Mouse (Mus musculus): ENCODE measurements around the gene St3gal5.
"Not testable (repeated sequence)": the region's sequence is repeated elsewhere in the genome, so short reads cannot be mapped to it uniquely, and the experiment has no call there.

Gene St3gal5

DNA sequence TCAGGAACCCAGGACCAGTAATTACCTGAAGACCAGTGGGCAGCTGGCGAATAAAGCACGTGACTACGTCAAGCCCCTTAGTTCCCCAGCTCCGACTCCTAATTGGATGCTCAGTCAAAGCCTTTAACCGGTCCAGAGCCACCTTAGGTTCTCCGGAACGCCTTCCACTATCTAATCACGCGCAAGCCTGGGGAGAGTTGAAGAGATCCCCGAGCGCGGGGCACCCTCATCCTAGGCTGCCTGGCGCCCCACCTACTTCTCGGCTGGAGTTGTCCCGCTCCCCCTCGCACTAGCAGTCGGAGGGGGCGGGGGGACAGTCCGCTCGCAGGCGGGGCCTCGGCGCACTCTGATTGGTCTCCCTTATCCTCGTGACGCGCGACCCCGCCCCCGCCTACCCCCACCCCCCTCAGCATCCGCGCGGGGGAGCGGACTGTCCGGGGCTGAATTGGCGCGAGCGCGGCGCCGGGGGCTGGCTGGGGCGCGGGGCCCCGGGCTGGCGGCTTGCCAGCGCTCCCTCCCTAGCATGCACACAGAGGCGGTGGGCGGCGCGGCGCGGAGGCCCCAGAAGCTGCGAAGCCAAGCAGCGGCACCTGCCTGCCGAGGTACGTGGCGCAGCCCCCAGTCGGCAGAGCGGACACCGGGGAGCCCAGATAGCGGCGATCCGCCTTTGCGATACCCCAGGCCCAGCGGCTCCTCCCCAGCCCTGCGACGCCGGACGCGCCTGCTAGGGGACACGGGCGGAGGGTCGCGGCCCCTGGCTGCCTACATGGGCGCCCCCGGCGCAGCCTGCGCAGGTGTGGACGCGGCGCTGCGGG is at the start of gene St3gal5:
St3gal5 (plus strand) TSS at position 412 of the 815 bp plus-strand sequence.
- DNase-seq (ENCODE audit: extremely low spot score, low read depth, low spot score), result no peak

GRCm38 (mm10) chr6:72048643-72049042 is 48.7 kb upstream of the St3gal5 start:
- no peak for DNase-seq (ENCODE audit: extremely low spot score, low read depth, low spot score)

GRCm38 (mm10) chr6:72049941-72050340 is 47.5 kb upstream of the St3gal5 start:
- DNase-seq (ENCODE audit: extremely low spot score, low read depth, low spot score), result no peak

DNA sequence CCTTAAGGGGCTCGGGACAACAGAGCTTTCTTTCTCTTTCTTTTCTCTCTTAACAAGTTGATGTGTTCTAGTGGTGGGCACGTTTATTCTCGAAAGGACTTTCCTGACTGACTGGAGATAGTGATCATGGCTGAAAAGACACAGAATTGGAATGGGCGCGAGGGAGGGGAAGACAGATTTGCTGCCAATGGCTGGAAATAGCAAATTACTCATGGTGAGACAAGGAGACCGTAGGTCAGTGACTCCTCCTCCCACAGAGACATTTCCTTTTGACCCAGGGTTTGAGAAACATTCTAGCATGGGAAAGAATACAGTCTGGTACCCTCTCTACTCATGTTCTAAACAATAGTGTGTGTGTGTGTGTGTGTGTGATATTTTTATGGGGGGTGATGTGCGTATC is 46.6 kb upstream of the St3gal5 start:
- DNase-seq (ENCODE audit: extremely low spot score, low read depth, low spot score), result no peak

- DNase-seq (ENCODE audit: extremely low spot score, low read depth, low spot score), result no peak
These were observed 46.1 kb upstream of the St3gal5 start for GRCm38 (mm10) chr6:72051247-72051646.

DNA sequence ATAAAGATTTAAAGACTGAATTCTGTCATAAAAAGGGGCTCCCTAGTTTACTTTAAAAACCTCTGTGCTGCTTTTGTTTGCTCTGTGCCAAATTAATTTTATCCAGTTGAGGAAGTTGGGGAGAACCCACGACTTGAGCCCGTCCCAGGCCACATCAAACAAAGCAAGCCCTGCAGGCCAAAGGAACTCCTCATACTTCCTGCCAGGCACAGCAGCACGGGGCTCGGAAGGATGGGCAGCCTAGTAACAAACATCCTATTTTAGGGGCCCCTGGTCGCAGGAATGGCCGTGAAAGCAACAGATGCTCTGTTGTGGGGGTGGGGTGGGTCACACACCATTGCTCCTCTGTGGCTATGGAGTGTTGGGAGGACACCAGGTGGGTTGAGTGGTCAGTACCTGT is 45.6 kb upstream of the St3gal5 start:
- no peak for DNase-seq (ENCODE audit: extremely low spot score, low read depth, low spot score)

GRCm38 (mm10) chr6:72056548-72056947 is 40.8 kb upstream of the St3gal5 start:
- DNase-seq (ENCODE audit: extremely low spot score, low read depth, low spot score), result no peak

DNA sequence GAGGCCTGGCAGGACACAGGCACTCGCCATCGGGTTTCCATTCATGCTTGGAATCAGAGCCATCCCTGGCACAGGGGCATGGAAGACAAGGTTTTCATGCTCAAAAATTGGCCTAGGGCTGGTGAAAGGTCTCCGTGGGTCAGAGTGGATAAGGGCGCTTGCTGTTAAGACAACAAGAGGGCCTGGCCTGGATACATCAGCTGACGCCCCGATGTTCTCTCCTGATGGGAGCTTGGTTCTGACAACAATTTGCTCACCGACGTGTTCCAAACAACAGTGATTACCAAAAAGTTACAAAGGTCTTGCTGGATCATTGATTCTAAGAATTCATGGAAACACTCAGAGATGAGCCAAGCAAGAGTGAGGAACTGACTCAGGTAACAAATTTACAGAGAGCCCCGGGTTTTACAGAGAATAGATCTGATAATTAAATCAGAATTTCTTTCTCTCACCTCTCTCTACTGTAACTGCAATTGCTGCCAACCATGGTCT is 38.9 kb upstream of the St3gal5 start:
- DNase-seq (ENCODE audit: extremely low spot score, low read depth, low spot score), result no peak

DNA sequence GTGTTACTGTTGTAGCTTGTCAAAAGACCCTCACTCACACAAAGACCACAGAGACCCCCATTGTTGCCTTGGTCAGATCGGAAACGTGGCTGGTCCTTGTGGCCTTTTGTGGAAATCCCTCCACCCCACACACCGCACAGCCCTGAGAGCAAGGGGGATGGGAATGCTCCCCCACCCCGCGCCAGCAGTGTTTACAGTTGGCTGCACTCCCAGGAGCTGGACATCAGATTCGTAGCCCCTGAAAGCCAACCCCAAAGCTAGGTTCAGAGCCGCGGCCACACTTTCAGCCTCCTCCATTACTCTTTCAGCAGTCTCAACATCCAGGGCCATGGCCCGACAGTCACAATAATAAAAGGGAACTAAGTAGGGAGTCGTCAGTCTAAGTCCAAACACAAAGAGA is 36.7 kb upstream of the St3gal5 start:
- not testable (repeated sequence) for DNase-seq (ENCODE audit: extremely low spot score, low read depth, low spot score)

GRCm38 (mm10) chr6:72063718-72064117 is 33.7 kb upstream of the St3gal5 start:
- no peak for DNase-seq (ENCODE audit: extremely low spot score, low read depth, low spot score)

- DNase-seq (ENCODE audit: extremely low spot score, low read depth, low spot score), result no peak
These were observed 31.4 kb upstream of the St3gal5 start for GRCm38 (mm10) chr6:72065988-72066387.

GRCm38 (mm10) chr6:72068436-72068835 is 29.0 kb upstream of the St3gal5 start:
- no peak for DNase-seq (ENCODE audit: extremely low spot score, low read depth, low spot score)

DNA sequence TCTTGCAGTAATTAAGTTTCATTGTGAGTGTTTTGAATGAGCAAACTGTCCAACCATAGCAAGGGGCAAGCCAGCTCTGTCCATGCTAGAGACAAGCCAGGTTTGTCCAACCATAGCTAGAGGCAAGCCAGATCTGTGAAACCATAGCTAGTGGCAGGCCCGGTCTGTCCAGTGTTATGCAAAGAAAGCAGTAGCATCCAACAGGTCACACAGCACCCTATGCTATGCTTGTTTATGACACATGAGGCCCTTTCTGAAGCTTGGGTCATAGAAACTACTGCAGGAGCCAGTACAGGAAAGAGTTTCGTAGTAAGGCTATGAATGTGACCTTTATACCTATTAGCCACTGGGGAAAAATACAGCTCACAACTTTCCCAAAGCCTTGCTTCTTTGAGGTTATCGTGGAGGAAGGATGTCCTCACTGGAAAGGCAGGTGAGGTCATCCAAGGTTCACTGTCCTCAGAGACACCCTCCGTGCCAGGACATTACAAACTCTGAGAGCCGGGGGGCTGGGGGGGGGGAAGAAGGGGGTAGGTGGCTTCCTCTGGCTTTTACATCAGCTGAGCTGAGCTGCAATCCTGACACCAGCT is 26.0 kb upstream of the St3gal5 start:
- DNase-seq (ENCODE audit: extremely low spot score, low read depth, low spot score), result no peak

DNA sequence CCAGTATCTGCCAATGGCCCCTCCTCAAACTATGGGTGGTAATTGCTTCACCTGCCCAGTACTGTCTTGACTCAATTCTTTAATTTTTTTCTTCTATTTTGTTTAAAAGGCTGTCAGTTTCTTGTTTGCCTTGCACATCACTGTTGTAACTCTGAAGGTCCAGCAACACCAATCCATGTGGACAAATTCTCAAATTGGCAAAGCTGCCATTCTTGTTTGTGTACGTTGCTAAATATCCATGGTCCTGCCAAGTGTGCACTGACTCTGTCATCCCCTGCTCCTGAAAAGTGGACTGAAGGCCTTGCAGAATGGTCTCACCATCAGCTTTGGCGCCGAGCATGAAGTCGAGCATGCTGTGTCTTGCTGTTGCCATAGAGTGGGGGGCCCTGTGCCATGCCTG is 23.6 kb upstream of the St3gal5 start:
- DNase-seq (ENCODE audit: extremely low spot score, low read depth, low spot score), result no peak

- no peak for DNase-seq (ENCODE audit: extremely low spot score, low read depth, low spot score)
These were observed 20.9 kb upstream of the St3gal5 start for GRCm38 (mm10) chr6:72076512-72076911.

GRCm38 (mm10) chr6:72078178-72078577 is 19.2 kb upstream of the St3gal5 start:
- no peak for DNase-seq (ENCODE audit: extremely low spot score, low read depth, low spot score)

DNA sequence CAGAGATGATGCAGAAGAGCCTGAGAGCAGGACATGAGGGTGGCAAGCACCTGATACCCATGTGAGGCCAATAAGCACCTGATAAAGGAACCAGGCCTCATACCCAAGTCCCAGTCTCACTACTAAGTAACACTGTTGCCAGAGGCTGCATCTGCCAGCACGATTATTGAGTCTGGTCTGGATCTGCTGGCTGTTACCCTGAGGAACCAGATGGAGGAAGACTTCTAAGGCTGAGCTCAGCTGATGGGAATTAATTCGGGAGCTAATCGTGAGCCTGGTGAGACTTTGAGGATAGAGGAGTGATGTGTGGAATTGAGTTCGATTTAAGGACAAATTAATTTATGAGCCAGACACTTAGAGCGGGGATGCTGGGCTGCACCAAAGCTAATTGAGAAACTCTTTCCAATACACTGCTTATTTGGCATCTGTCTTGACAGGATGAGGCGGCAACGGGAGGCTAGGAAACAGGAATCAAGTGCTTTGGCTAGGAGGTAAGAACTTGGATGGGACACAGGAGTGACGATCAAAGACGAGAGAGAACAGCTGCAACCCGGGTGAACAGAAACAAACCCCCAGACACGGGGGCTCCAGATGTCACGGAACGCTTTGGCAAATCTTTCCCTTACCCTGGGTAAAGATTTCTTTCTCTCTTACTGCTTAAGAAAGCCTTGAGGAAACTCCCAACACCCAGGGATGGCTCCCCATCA is 15.9 kb upstream of the St3gal5 start:
- no peak for DNase-seq (ENCODE audit: extremely low spot score, low read depth, low spot score)

- DNase-seq (ENCODE audit: extremely low spot score, low read depth, low spot score), result no peak
These were observed 10.0 kb upstream of the St3gal5 start for GRCm38 (mm10) chr6:72087402-72087801.

- DNase-seq (ENCODE audit: extremely low spot score, low read depth, low spot score), result no peak
These were observed 7.5 kb upstream of the St3gal5 start for GRCm38 (mm10) chr6:72089865-72090264.

DNA sequence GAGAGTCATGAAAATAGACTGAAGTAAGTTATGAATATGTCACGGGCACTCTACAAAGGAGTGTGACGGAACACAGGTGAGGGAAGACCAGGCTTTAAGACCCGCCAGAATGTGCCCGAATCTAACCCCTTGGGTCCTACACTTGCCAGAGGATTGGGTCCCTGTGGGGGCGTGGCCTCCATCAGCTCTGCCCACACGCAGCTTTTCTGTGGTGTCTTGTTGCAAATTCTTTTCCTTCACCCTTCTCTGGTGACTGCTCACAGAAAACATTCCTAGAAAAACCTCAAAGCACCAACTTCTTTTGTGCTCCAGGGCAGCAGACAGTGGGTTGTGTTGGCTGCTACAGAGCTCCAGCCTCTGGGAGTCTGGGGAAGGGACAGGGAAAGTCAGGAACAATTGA is 6.4 kb upstream of the St3gal5 start:
- no peak for DNase-seq (ENCODE audit: extremely low spot score, low read depth, low spot score)

GRCm38 (mm10) chr6:72093121-72093520 is 4.3 kb upstream of the St3gal5 start:
- no peak for DNase-seq (ENCODE audit: extremely low spot score, low read depth, low spot score)

DNA sequence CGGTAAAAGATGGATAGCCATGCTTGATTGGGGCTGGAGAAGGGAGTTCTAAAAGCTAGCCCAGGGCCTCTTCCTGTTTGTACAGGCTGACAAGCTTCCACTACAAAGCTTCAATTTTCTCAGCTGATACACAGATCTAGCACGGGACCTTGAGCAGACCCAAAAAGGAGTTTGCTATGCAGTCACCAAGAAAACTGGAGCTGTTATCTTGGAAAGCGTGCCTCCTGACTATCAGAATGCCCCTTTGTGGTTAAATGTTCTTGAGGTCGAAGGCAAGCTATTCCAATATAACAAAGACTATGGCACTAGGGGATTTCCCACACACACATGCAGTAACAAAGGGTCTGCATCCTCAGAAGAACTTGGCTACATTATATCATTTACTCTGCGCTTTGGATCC is 1.2 kb upstream of the St3gal5 start:
- no peak for DNase-seq (ENCODE audit: extremely low spot score, low read depth, low spot score)

Measured in hindlimb bud, embryonic 11.5 days (tissue).